Mouse (Mus musculus): Measurements from ENCODE around the gene Robo1. TPM values are rescaled to one million over a fixed set of nuclear protein-coding genes. Genes with fewer than 3 reads are reported as not detected.

Gene Robo1
- not detected in 2 replicates for total RNA-seq (2014; fragmentation: Nextera tagmentation)
- 0.17 and 0.44 TPM in 2 replicates for total RNA-seq (2017)
- polyA plus RNA-seq (2012) = not detected in 2 replicates

DNA sequence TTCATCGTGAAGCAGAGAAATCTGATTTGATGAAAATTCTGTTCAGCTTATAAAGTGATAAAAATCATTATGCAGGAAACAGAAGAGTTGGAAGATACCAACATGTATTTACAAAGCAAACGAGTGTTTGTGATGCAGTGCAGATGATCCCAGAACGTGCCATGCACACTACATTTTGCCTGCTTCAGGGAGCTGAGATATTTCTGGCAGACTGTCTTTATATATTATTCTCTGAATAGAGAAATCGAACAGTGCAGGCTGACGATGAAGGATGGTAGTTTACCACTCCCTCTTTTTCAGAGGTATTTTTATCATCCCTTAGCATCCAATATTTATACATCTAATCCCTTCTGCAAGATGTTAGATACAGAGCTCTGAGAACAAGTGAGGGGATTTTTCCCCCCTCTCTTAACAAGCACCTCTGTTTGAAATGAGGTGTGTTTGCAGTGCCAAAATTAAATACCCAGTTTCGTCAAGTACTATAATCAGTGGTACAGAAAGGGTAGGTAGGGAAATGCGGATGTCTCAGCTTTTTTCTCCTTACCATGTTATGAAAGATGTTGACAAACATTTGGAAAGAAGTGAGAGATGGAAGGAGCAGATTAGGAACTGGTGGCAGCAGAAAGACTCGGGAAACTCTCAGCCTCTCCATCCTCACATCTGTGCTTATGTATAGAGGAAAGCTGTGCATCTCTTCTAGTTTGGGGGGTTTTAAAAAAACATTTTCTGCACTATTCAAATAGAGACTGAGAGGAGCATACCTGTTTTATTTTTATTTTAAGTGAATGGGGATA, at the start of gene Robo1:
Gene Robo1, plus strand, starts transcription at position 770 of the 794 bp plus-strand sequence.
- DNase-seq (ENCODE audit: low spot score) (no peak), ATAC-seq (ENCODE audit: extremely low read depth, insufficient number of reproducible peaks, low FRiP score, poor library complexity, severe bottlenecking) (no peak)
- Histone ChIP-seq H3K27me3 (ENCODE audit: insufficient read depth, low read length) (no peaks in the 10 kb centered on the region), H3K4me1 (ENCODE audit: insufficient read depth, low read depth, low read length) (no peaks in the 10 kb centered on the region), H3K36me3 (replicated peaks) (no peaks in the 10 kb centered on the region), H3K4me3 (ENCODE audit: low read depth, low read length) (no peak within 1 kb of the TSS), H3K9me3 (replicated peaks) (peaks cover 3% of the 10 kb centered on the region; the same call in 1 of the 2 replicates)
- TF ChIP-seq TAL1 (conservative IDR thresholded peaks at IDR 0.05; ENCODE audit: low read depth, low read length) (no peak), CTCF (IDR thresholded peaks at IDR 0.05; ENCODE audit: low read depth, low read length) (no peak), GATA2 (IDR thresholded peaks at IDR 0.05; ENCODE audit: borderline replicate concordance, low read depth, low read length) (no peak), GATA1 (IDR thresholded peaks at IDR 0.05; ENCODE audit: borderline replicate concordance, low read length) (no peak), POLR2AphosphoS5 (IDR thresholded peaks at IDR 0.05; ENCODE audit: insufficient replicate concordance, low read depth, low read length) (no peak)

- TF ChIP-seq GATA2 (IDR thresholded peaks at IDR 0.05; ENCODE audit: borderline replicate concordance, low read depth, low read length) = no peak
- no peak for TF ChIP-seq GATA1 (IDR thresholded peaks at IDR 0.05; ENCODE audit: borderline replicate concordance, low read length)
- TF ChIP-seq TAL1 (conservative IDR thresholded peaks at IDR 0.05; ENCODE audit: low read depth, low read length) = no peak
- no peak for TF ChIP-seq CTCF (IDR thresholded peaks at IDR 0.05; ENCODE audit: low read depth, low read length)
- DNase-seq (ENCODE audit: low spot score) = no peak
- Histone ChIP-seq H3K4me1 (ENCODE audit: insufficient read depth, low read depth, low read length) (no peaks in the 10 kb centered on the region), H3K27me3 (ENCODE audit: insufficient read depth, low read length) (no peaks in the 10 kb centered on the region), H3K9me3 (replicated peaks) (peaks cover 2% of the 10 kb centered on the region; the same call in 1 of the 2 replicates), H3K4me3 (ENCODE audit: low read depth, low read length) (no peak overlapping the region), H3K36me3 (replicated peaks) (no peaks in the 10 kb centered on the region)
- ATAC-seq (ENCODE audit: extremely low read depth, insufficient number of reproducible peaks, low FRiP score, poor library complexity, severe bottlenecking) = no peak
These were observed 40.3 kb upstream of the Robo1 start for GRCm38 (mm10) chr16:72267839-72268238.

GRCm38 (mm10) chr16:72276390-72277074, 31.6 kb upstream of the Robo1 start:
- TF ChIP-seq GATA2 (IDR thresholded peaks at IDR 0.05; ENCODE audit: borderline replicate concordance, low read depth, low read length) (no peak), POLR2AphosphoS5 (IDR thresholded peaks at IDR 0.05; ENCODE audit: insufficient replicate concordance, low read depth, low read length) (no peak), GATA1 (IDR thresholded peaks at IDR 0.05; ENCODE audit: borderline replicate concordance, low read length) (no peak), TAL1 (conservative IDR thresholded peaks at IDR 0.05; ENCODE audit: low read depth, low read length) (no peak), CTCF (IDR thresholded peaks at IDR 0.05; ENCODE audit: low read depth, low read length) (no peak)
- no peak overlapping the region for H3K4me3 ChIP-seq (ENCODE audit: low read depth, low read length)
- no peaks in the 10 kb centered on the region for H3K4me1 ChIP-seq (ENCODE audit: insufficient read depth, low read depth, low read length)
- H3K9me3 ChIP-seq (replicated peaks) = peaks cover 2% of the 10 kb centered on the region
- no peak for DNase-seq (ENCODE audit: low spot score)
- H3K27me3 ChIP-seq (ENCODE audit: insufficient read depth, low read length) = no peaks in the 10 kb centered on the region
- H3K36me3 ChIP-seq (replicated peaks) = no peaks in the 10 kb centered on the region
- ATAC-seq (ENCODE audit: extremely low read depth, insufficient number of reproducible peaks, low FRiP score, poor library complexity, severe bottlenecking) = no peak

DNA sequence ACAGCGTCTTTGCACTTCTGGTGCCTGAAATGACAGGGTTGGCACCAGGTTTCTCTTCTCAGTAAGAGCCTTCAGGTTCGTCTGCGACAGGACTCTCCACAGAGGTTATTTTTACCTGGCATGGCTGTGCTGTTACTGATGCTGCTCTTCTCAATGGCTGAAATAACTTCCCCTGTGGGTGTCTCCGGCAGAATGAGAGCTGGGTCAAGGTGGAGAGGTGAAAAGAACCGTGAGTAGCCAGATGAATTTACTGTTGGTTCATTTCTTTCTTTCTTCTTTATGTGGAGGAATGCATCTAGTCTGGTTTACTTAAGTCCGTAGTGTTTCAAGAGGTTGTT, 194 bp downstream of the Robo1 start:
- no peaks in the 10 kb centered on the region for H3K36me3 ChIP-seq (replicated peaks)
- H3K9me3 ChIP-seq (replicated peaks) = peaks cover 3% of the 10 kb centered on the region; the same call in 1 of the 2 replicates
- no peak overlapping the region for H3K4me3 ChIP-seq (ENCODE audit: low read depth, low read length)
- DNase-seq (ENCODE audit: low spot score) (no peak), ATAC-seq (ENCODE audit: extremely low read depth, insufficient number of reproducible peaks, low FRiP score, poor library complexity, severe bottlenecking) (no peak)
- H3K4me1 ChIP-seq (ENCODE audit: insufficient read depth, low read depth, low read length) = no peaks in the 10 kb centered on the region
- no peaks in the 10 kb centered on the region for H3K27me3 ChIP-seq (ENCODE audit: insufficient read depth, low read length)
- no peak for TF ChIP-seq TAL1 (conservative IDR thresholded peaks at IDR 0.05; ENCODE audit: low read depth, low read length)
- no peak for TF ChIP-seq GATA1 (IDR thresholded peaks at IDR 0.05; ENCODE audit: borderline replicate concordance, low read length)
- no peak for TF ChIP-seq CTCF (IDR thresholded peaks at IDR 0.05; ENCODE audit: low read depth, low read length)
- no peak for TF ChIP-seq POLR2AphosphoS5 (IDR thresholded peaks at IDR 0.05; ENCODE audit: insufficient replicate concordance, low read depth, low read length)
- TF ChIP-seq GATA2 (IDR thresholded peaks at IDR 0.05; ENCODE audit: borderline replicate concordance, low read depth, low read length) = no peak

GRCm38 (mm10) chr16:72327321-72327720, 19.2 kb downstream of the Robo1 start:
- H3K27me3 ChIP-seq (ENCODE audit: insufficient read depth, low read length) = no peaks in the 10 kb centered on the region
- H3K36me3 ChIP-seq (replicated peaks) = no peaks in the 10 kb centered on the region
- no peak overlapping the region for H3K4me3 ChIP-seq (ENCODE audit: low read depth, low read length)
- H3K9me3 ChIP-seq (replicated peaks) = peaks cover 4% of the 10 kb centered on the region; the same call in 1 of the 2 replicates
- H3K4me1 ChIP-seq (ENCODE audit: insufficient read depth, low read depth, low read length) = no peaks in the 10 kb centered on the region
- ATAC-seq (ENCODE audit: extremely low read depth, insufficient number of reproducible peaks, low FRiP score, poor library complexity, severe bottlenecking) = no peak
- no peak for DNase-seq (ENCODE audit: low spot score)
- no peak for TF ChIP-seq TAL1 (conservative IDR thresholded peaks at IDR 0.05; ENCODE audit: low read depth, low read length)
- no peak for TF ChIP-seq POLR2AphosphoS5 (IDR thresholded peaks at IDR 0.05; ENCODE audit: insufficient replicate concordance, low read depth, low read length)
- TF ChIP-seq GATA1 (IDR thresholded peaks at IDR 0.05; ENCODE audit: borderline replicate concordance, low read length) = no peak
- TF ChIP-seq CTCF (IDR thresholded peaks at IDR 0.05; ENCODE audit: low read depth, low read length) = no peak
- no peak for TF ChIP-seq GATA2 (IDR thresholded peaks at IDR 0.05; ENCODE audit: borderline replicate concordance, low read depth, low read length)

DNA sequence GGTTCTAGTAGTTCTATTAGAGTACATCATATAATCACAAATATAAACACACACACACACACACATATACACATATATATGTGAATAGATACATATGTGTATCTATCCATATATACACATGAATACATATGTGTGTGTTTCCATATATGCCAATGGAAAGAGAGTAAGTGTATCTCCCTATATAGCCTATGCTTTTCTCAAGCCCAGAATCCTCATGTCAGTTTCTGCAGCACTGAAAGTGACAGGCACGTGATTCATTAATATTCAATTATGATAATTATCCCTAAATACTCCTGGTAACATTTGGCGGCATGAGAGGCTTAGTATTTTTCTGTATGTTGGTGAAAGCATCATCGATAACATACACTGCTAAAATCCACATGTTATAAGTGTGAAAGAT, 20.5 kb downstream of the Robo1 start:
- H3K27me3 ChIP-seq (ENCODE audit: insufficient read depth, low read length) = no peaks in the 10 kb centered on the region
- 0 out of 2 replicates have a peak, but pooled peaks cover 7% of the 10 kb centered on the region for H3K9me3 ChIP-seq (replicated peaks)
- no peak overlapping the region for H3K4me3 ChIP-seq (ENCODE audit: low read depth, low read length)
- TF ChIP-seq POLR2AphosphoS5 (IDR thresholded peaks at IDR 0.05; ENCODE audit: insufficient replicate concordance, low read depth, low read length) (no peak), TAL1 (conservative IDR thresholded peaks at IDR 0.05; ENCODE audit: low read depth, low read length) (no peak), CTCF (IDR thresholded peaks at IDR 0.05; ENCODE audit: low read depth, low read length) (no peak), GATA2 (IDR thresholded peaks at IDR 0.05; ENCODE audit: borderline replicate concordance, low read depth, low read length) (no peak), GATA1 (IDR thresholded peaks at IDR 0.05; ENCODE audit: borderline replicate concordance, low read length) (no peak)
- no peaks in the 10 kb centered on the region for H3K4me1 ChIP-seq (ENCODE audit: insufficient read depth, low read depth, low read length)
- H3K36me3 ChIP-seq (replicated peaks) = no peaks in the 10 kb centered on the region
- DNase-seq (ENCODE audit: low spot score) = no peak
- ATAC-seq (ENCODE audit: extremely low read depth, insufficient number of reproducible peaks, low FRiP score, poor library complexity, severe bottlenecking) = no peak
